Mouse (Mus musculus) layer of hippocampus, postnatal 25 days (tissue): ENCODE data around the gene Tmem179. TPM values are rescaled to one million over a fixed set of nuclear protein-coding genes. Genes with fewer than 3 reads are reported as not detected.

ENCODE experiments used
- DNase-seq, 2 experiments: peaks; one replicate each; pipeline ENCODE4 v3.0.0; 2022; ENCODE audit warnings: mixed read lengths in 2 of 2, low spot score in 1 of 2; ENCODE audit errors: extremely low spot score in 1 of 2
- total RNA-seq, 2 experiments: library from RNA; stranded (reverse); gene quantifications; 2 replicates each; pipeline ENCODE4 v1.2.3; 2021

Tmem179 gene
- 100 to 1,000 TPM; 113 to 133 TPM for total RNA-seq

GRCm38 (mm10) chr12:112516697-112517337, at the start of gene Tmem179:
Gene Tmem179 (minus strand): TSS chr12:112516747.
- no peak for DNase-seq

GRCm38 (mm10) chr12:112563011-112563410, 46.5 kb upstream of the Tmem179 start:
- DNase-seq, result no peak

- no peak for DNase-seq
Measured at GRCm38 (mm10) chr12:112562462-112562861, 45.9 kb upstream of the Tmem179 start.

GRCm38 (mm10) chr12:112561163-112561562, 44.6 kb upstream of the Tmem179 start:
- no peak for DNase-seq

GRCm38 (mm10) chr12:112560176-112560797, 43.7 kb upstream of the Tmem179 start:
- no peak for DNase-seq

- no peak for DNase-seq
Measured at GRCm38 (mm10) chr12:112559671-112560070, 43.1 kb upstream of the Tmem179 start.

- DNase-seq, result no peak
Measured at GRCm38 (mm10) chr12:112559231-112559630, 42.7 kb upstream of the Tmem179 start.

GRCm38 (mm10) chr12:112557219-112557618, 40.7 kb upstream of the Tmem179 start:
- no peak for DNase-seq

GRCm38 (mm10) chr12:112556531-112557060, 40.0 kb upstream of the Tmem179 start:
- no peak for DNase-seq

- DNase-seq, result no peak
Measured at GRCm38 (mm10) chr12:112554900-112555299, 38.4 kb upstream of the Tmem179 start.

GRCm38 (mm10) chr12:112552520-112552919, 36.0 kb upstream of the Tmem179 start:
- DNase-seq, result no peak

GRCm38 (mm10) chr12:112551861-112552375, 35.4 kb upstream of the Tmem179 start:
- DNase-seq, result peak; percentile 95 to 96

- no peak for DNase-seq
Measured at GRCm38 (mm10) chr12:112549287-112549686, 32.7 kb upstream of the Tmem179 start.

GRCm38 (mm10) chr12:112546110-112546509, 29.6 kb upstream of the Tmem179 start:
- no peak for DNase-seq

- no peak for DNase-seq
Measured at GRCm38 (mm10) chr12:112544946-112545701, 28.6 kb upstream of the Tmem179 start.

GRCm38 (mm10) chr12:112543941-112544340, 27.4 kb upstream of the Tmem179 start:
- DNase-seq, result no peak

- peak; percentile 96 to 99 for DNase-seq
Measured at GRCm38 (mm10) chr12:112542920-112543300, 26.4 kb upstream of the Tmem179 start.

- no peak for DNase-seq
Measured at GRCm38 (mm10) chr12:112542257-112542919, 25.8 kb upstream of the Tmem179 start.

- DNase-seq, result no peak
Measured at GRCm38 (mm10) chr12:112541483-112542091, 25.0 kb upstream of the Tmem179 start.

GRCm38 (mm10) chr12:112540321-112540720, 23.8 kb upstream of the Tmem179 start:
- DNase-seq, result no peak
